Mouse (Mus musculus): ENCODE results near the gene Dzip3. TPM values are rescaled to one million over a fixed set of nuclear protein-coding genes. Genes with fewer than 3 reads are reported as not detected.

Gene Dzip3
- 3.9 and 4.4 TPM in 2 replicates for polyA plus RNA-seq (2012; rRNA removed)

DNA sequence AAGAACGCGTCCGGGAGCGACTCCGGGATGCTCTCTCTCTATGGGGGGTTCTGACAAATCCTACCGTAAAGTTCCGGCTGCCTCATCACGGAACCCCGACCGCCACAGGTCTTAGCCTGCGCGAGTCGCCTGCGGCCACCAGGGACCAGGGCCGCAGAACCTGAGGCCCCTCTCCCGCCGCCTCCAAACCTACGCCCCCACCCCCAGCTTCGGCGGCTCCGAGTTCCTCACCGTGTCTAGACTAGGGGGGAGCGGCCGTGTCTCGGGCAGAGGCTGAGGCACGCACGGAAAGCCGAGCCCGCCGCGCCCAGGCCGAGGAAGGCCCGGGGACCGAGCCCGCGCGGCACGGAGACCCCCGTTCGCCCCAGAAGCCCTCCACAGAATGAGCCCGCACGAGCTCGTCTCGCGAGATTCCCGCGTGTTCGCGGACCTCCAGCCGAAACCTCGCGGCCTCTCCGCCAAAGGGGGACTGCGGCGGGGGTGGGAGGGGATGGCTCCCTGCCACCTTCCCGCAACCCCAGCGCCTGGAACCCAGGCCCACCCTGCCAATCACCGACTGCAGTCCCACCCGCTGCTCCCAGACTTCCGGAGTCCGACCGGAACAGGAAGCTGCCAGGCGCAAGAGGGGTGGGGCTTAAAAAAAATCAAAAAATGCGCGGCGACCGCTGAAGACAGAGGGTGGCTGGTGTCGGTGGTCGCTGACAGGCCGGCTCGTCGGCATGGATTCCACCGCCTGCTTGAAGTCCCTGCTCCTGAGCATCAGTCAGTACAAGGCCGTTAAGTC lies at the start of gene Dzip3, which contains the start of gene Cip2a:
Gene Dzip3 (minus strand): TSS at position 607 of the 784 bp plus-strand sequence.
Gene Cip2a (plus strand): TSS at position 627 of the 784 bp plus-strand sequence.

Other genes with a start within 250 kb of the Dzip3 start
- gene Trat1, start 222.1 kb downstream of the Dzip3 start, polyA plus RNA-seq (2012; rRNA removed): 0.02 TPM in 1 of 2 replicates, not detected in the other
- gene Retnlb, start 177.3 kb downstream of the Dzip3 start, polyA plus RNA-seq (2012; rRNA removed): not detected in 2 replicates
- 17.7 and 26.1 TPM in 2 replicates for gene Retnla, start 151.6 kb downstream of the Dzip3 start, polyA plus RNA-seq (2012; rRNA removed)
- 4.2 and 4.4 TPM in 2 replicates for gene Retnlg, start 121.5 kb downstream of the Dzip3 start, polyA plus RNA-seq (2012; rRNA removed)
- gene Cip2a, start within 50 bp of the Dzip3 start, polyA plus RNA-seq (2012; rRNA removed): 2.0 and 2.7 TPM in 2 replicates
- not detected in 2 replicates for gene Myh15, start 63.3 kb upstream of the Dzip3 start, polyA plus RNA-seq (2012; rRNA removed)